ENCODE assay signal across 23 mouse cellular contexts in genomic region chr11:117468585-117469363, GRCm38 (mm10). TPM values are rescaled to one million over a fixed set of nuclear protein-coding genes. Genes with fewer than 3 reads are reported as not detected.
DNase-seq lines count a peak whose midpoint lies in the region; ATAC-seq and TF ChIP-seq lines count a peak whose summit lies in the region.
"Had no signal": no experiment of that assay in that cellular context is flagged by ENCODE, and none has a peak within 500 bp of the region (broad histone marks: within the 10 kb centered on the region; RNA-seq: fewer than 3 reads in every experiment).

No protein-coding gene starts in this region.

- H3K36me3 ChIP-seq in hindbrain, embryonic 10.5 days: no peaks in the 10 kb centered on the region
- no peaks in the 10 kb centered on the region for H3K36me3 ChIP-seq in hindbrain, postnatal 0 days (ENCODE audit: insufficient read depth, low read length)
- no peaks in the 10 kb centered on the region for H3K36me3 ChIP-seq in embryonic facial prominence, embryonic 12.5 days
- no peaks in the 10 kb centered on the region for H3K36me3 ChIP-seq in hindbrain, embryonic 14.5 days (replicated peaks; ENCODE audit: control insufficient read depth, insufficient read depth)
- H3K36me3 ChIP-seq in midbrain, embryonic 16.5 days (ENCODE audit: control insufficient read depth, insufficient read depth, low read length): no peaks in the 10 kb centered on the region
- H3K36me3 ChIP-seq: heart, embryonic 10.5 days; limb, embryonic 15.5 days; neural tube, embryonic 13.5 days had no signal

- intact Hi-C loops in left cerebral cortex, postnatal 4 days (cut with DNase I): no loop called here

- no peak overlapping the region for H3K4me2 ChIP-seq in hindbrain, postnatal 0 days (ENCODE audit: low read depth, low read length)
- no peak overlapping the region for H3K4me2 ChIP-seq in embryonic facial prominence, embryonic 12.5 days (replicated peaks)
- no peak overlapping the region for H3K4me2 ChIP-seq in hindbrain, embryonic 14.5 days (replicated peaks)
- no peak overlapping the region for H3K4me2 ChIP-seq in midbrain, embryonic 16.5 days (ENCODE audit: low read length)
- H3K4me2 ChIP-seq: limb, embryonic 15.5 days; lung, embryonic 14.5 days; neural tube, embryonic 13.5 days had no signal

- no peak overlapping the region for H3K4me3 ChIP-seq in hindbrain, embryonic 10.5 days
- no peak overlapping the region for H3K4me3 ChIP-seq in hindbrain, postnatal 0 days (ENCODE audit: low read length)
- H3K4me3 ChIP-seq in embryonic facial prominence, embryonic 12.5 days: no peak overlapping the region
- H3K4me3 ChIP-seq in hindbrain, embryonic 14.5 days (replicated peaks; ENCODE audit: low read length): no peak overlapping the region
- H3K4me3 ChIP-seq in midbrain, embryonic 16.5 days (ENCODE audit: low read depth, low read length): no peak overlapping the region
- H3K4me3 ChIP-seq: erythroblast, embryonic 14.5 days; heart, embryonic 10.5 days; left cerebral cortex, adult 2 months; limb, embryonic 15.5 days; megakaryocyte, embryonic 14.5 days; neural tube, embryonic 13.5 days had no signal

- no peak for TF ChIP-seq CTCF in hindbrain, postnatal 0 days (IDR thresholded peaks at IDR 0.05; ENCODE audit: low read depth)

- H3K4me1 ChIP-seq in hindbrain, embryonic 10.5 days (replicated peaks): peaks cover 73% of the 10 kb centered on the region
- H3K4me1 ChIP-seq in hindbrain, postnatal 0 days (ENCODE audit: insufficient read depth, low read length): no peaks in the 10 kb centered on the region
- H3K4me1 ChIP-seq in embryonic facial prominence, embryonic 12.5 days: peaks cover 29% of the 10 kb centered on the region
- H3K4me1 ChIP-seq in hindbrain, embryonic 14.5 days (replicated peaks; ENCODE audit: control insufficient read depth, insufficient read depth, low read length): peaks cover 51% of the 10 kb centered on the region
- peaks cover 32% of the 10 kb centered on the region for H3K4me1 ChIP-seq in midbrain, embryonic 16.5 days (ENCODE audit: control insufficient read depth, insufficient read depth, low read length)
- H3K4me1 ChIP-seq: megakaryocyte, embryonic 14.5 days had no signal

- peaks cover 23% of the 10 kb centered on the region; the same call in 1 of the 2 replicates for H3K27me3 ChIP-seq in hindbrain, embryonic 10.5 days (ENCODE audit: insufficient read depth, poor library complexity, severe bottlenecking)
- 0 out of 2 replicates have a peak, but pooled peaks cover 7% of the 10 kb centered on the region for H3K27me3 ChIP-seq in hindbrain, postnatal 0 days (ENCODE audit: insufficient read depth, low read length)
- H3K27me3 ChIP-seq in embryonic facial prominence, embryonic 12.5 days: 0 out of 2 replicates have a peak, but pooled peaks cover 3% of the 10 kb centered on the region
- no peaks in the 10 kb centered on the region for H3K27me3 ChIP-seq in hindbrain, embryonic 14.5 days (ENCODE audit: control insufficient read depth, insufficient read depth, low read length)
- H3K27me3 ChIP-seq in midbrain, embryonic 16.5 days (ENCODE audit: control insufficient read depth, insufficient read depth, low read depth, low read length): no peaks in the 10 kb centered on the region
- H3K27me3 ChIP-seq: limb, embryonic 15.5 days had no signal

- H3K9ac ChIP-seq in hindbrain, postnatal 0 days (replicated peaks; ENCODE audit: low read length): no peak overlapping the region
- no peak overlapping the region for H3K9ac ChIP-seq in embryonic facial prominence, embryonic 12.5 days
- H3K9ac ChIP-seq in hindbrain, embryonic 14.5 days: no peak overlapping the region
- H3K9ac ChIP-seq in midbrain, embryonic 16.5 days (ENCODE audit: low read depth, low read length): no peak overlapping the region
- H3K9ac ChIP-seq: limb, embryonic 15.5 days; lung, embryonic 14.5 days; neural tube, embryonic 13.5 days had no signal

- 67% methylated on average over 6 of the region's 6 CpGs for WGBS in hindbrain, embryonic 10.5 days
- WGBS in hindbrain, postnatal 0 days: 52% methylated on average over 6 of the region's 6 CpGs
- 43% methylated on average over 6 of the region's 6 CpGs for WGBS in embryonic facial prominence, embryonic 12.5 days
- WGBS in hindbrain, embryonic 14.5 days: 47% methylated on average over 6 of the region's 6 CpGs
- 42% methylated on average over 6 of the region's 6 CpGs for WGBS in midbrain, embryonic 16.5 days

- ATAC-seq in hindbrain, postnatal 0 days: no peak
- ATAC-seq in embryonic facial prominence, embryonic 12.5 days (ENCODE audit: insufficient number of reproducible peaks, insufficient read depth, low FRiP score, low TSS enrichment): no peak
- ATAC-seq in hindbrain, embryonic 14.5 days (ENCODE audit: low FRiP score): no peak
- no peak for ATAC-seq in midbrain, embryonic 16.5 days

- no peaks in the 10 kb centered on the region for H3K9me3 ChIP-seq in hindbrain, embryonic 10.5 days
- H3K9me3 ChIP-seq in hindbrain, postnatal 0 days (ENCODE audit: low read length): no peaks in the 10 kb centered on the region
- H3K9me3 ChIP-seq in embryonic facial prominence, embryonic 12.5 days: no peaks in the 10 kb centered on the region
- no peaks in the 10 kb centered on the region for H3K9me3 ChIP-seq in hindbrain, embryonic 14.5 days (ENCODE audit: control insufficient read depth, low read length)
- H3K9me3 ChIP-seq in midbrain, embryonic 16.5 days (replicated peaks; ENCODE audit: control insufficient read depth, low read length, poor library complexity, severe bottlenecking): no peaks in the 10 kb centered on the region
- H3K9me3 ChIP-seq: heart, embryonic 10.5 days; limb, embryonic 15.5 days; neural tube, embryonic 13.5 days had no signal

- peak overlapping the region; percentile 75 for H3K27ac ChIP-seq in hindbrain, embryonic 10.5 days
- no peak overlapping the region for H3K27ac ChIP-seq in hindbrain, postnatal 0 days
- H3K27ac ChIP-seq in embryonic facial prominence, embryonic 12.5 days: peak overlapping the region; percentile 50; the same call in 1 of the 2 replicates
- H3K27ac ChIP-seq in hindbrain, embryonic 14.5 days: peak overlapping the region; percentile 58
- H3K27ac ChIP-seq in midbrain, embryonic 16.5 days (ENCODE audit: low read length): peak overlapping the region; percentile 38
- H3K27ac ChIP-seq: heart, embryonic 10.5 days; left cerebral cortex, adult 2 months; limb, embryonic 15.5 days had no signal

- DNase-seq in hindbrain, embryonic 10.5 days (ENCODE audit: low spot score): no peak
- DNase-seq in hindbrain, postnatal 0 days (ENCODE audit: low spot score): no peak
- DNase-seq in hindbrain, embryonic 14.5 days (ENCODE audit: low spot score): no peak
- no peak for DNase-seq in left cerebral cortex, postnatal 4 days
- no peak for DNase-seq in gastrocnemius, adult 18-20 months (ENCODE audit: low spot score)
- DNase-seq in frontal cortex, adult 2 months (ENCODE audit: extremely low spot score in 1 of 2, low spot score in 1 of 2): no peak
- DNase-seq: adrenal gland, postnatal 10 days; cerebellum, adult 9-10 months; gastrocnemius, postnatal 14 days; kidney, adult 2 months; lung, embryonic 14.5 days; retina, postnatal 1 day; thymus, adult 2 months had no signal

RNA-seq across cellular contexts. Expression of gene Gm11733, which starts 15.4 kb away (rescaled TPM):
- not detected in 2 replicates for polyA plus RNA-seq in hindbrain, embryonic 10.5 days (2016; fragmentation: Nextera tagmentation; extraction: Ambion mirVana)
- total RNA-seq in hindbrain, postnatal 0 days (2014; rRNA removed): 0.10 TPM in 1 of 2 replicates, not detected in the other
- polyA plus RNA-seq in hindbrain, postnatal 0 days (2015; fragmentation: Nextera tagmentation; extraction: Ambion mirVana): 0.13 TPM in 1 of 2 replicates, not detected in the other
- polyA plus RNA-seq in embryonic facial prominence, embryonic 12.5 days (2016; fragmentation: Nextera tagmentation; extraction: Ambion mirVana): not detected in 2 replicates
- not detected in 2 replicates for polyA plus RNA-seq in hindbrain, embryonic 14.5 days (2014; fragmentation: Nextera tagmentation; extraction: Ambion mirVana)
- not detected in 2 replicates for polyA plus RNA-seq in midbrain, embryonic 16.5 days (2015; fragmentation: Nextera tagmentation; extraction: Ambion mirVana)
- total RNA-seq in left cerebral cortex, postnatal 4 days (2021): not detected
- total RNA-seq in gastrocnemius, adult 18-20 months (2021): not detected
- polyA plus RNA-seq in frontal cortex, adult 2 months (2012; rRNA removed): 0.25 and 0.34 TPM in 2 replicates
- total RNA-seq: adrenal gland, postnatal 10 days; gastrocnemius, postnatal 14 days; heart, postnatal 25 days had no signal
- polyA plus RNA-seq: erythroblast, embryonic 14.5 days; heart, embryonic 10.5 days; large intestine, adult 2 months; neural tube, embryonic 13.5 days; thymus, adult 2 months had no signal
